Mouse (Mus musculus) liver, embryonic 11.5 days (tissue): ENCODE measurements around the gene Prokr1. TPM values are rescaled to one million over a fixed set of nuclear protein-coding genes. Genes with fewer than 3 reads are reported as not detected.
"Not testable (repeated sequence)": the region's sequence is repeated elsewhere in the genome, so short reads cannot be mapped to it uniquely, and the experiment has no call there.

Experiments
- ATAC-seq: fragments of 200-750 bp; cut with Nextera tagmentation; replicated peaks from 2 replicates; pipeline ENCODE4 v1.8.0; 2017; ENCODE audit warnings: moderate number of reproducible peaks, mild to moderate bottlenecking, moderate TSS enrichment, moderate library complexity; ENCODE audit not compliant: low FRiP score
- DNase-seq: peaks from one replicate; pipeline ENCODE4 v3.0.0-alpha.2; 2017; ENCODE audit warnings: low spot score
- H3K27ac ChIP-seq: fragments of 300-500 bp; sonication (generic); 2 replicates; pipeline ENCODE4 v1.5.1; 2014; ENCODE audit warnings: mild to moderate bottlenecking, low read depth, low read length, control low read depth
- H3K27me3 ChIP-seq: fragments of 300-500 bp; sonication (generic); replicated peaks from 2 replicates; pipeline ENCODE4 v1.6.1; 2014; ENCODE audit warnings: low read length, mixed read lengths; ENCODE audit not compliant: control insufficient read depth, insufficient read depth
- H3K36me3 ChIP-seq: fragments of 300-500 bp; sonication (generic); 2 replicates; pipeline ENCODE4 v1.6.1; 2014; ENCODE audit warnings: mild to moderate bottlenecking, low read length, moderate library complexity, mixed read lengths; ENCODE audit not compliant: control insufficient read depth, insufficient read depth
- H3K4me1 ChIP-seq: fragments of 300-500 bp; sonication (generic); replicated peaks from 2 replicates; pipeline ENCODE4 v1.6.1; 2014; ENCODE audit warnings: low read length, mixed read lengths; ENCODE audit not compliant: control insufficient read depth, insufficient read depth
- H3K4me2 ChIP-seq: fragments of 300-500 bp; sonication (generic); 2 replicates; pipeline ENCODE4 v1.6.1; 2014; ENCODE audit warnings: mild to moderate bottlenecking, control low read depth, moderate library complexity
- H3K4me3 ChIP-seq: fragments of 300-500 bp; sonication (generic); 2 replicates; pipeline ENCODE4 v1.5.1; 2014; ENCODE audit warnings: low read depth, low read length, control low read depth
- H3K9ac ChIP-seq: fragments of 300-500 bp; sonication (generic); 2 replicates; pipeline ENCODE4 v1.6.1; 2014; ENCODE audit warnings: low read depth, low read length, control low read depth
- H3K9me3 ChIP-seq: fragments of 300-500 bp; sonication (generic); 2 replicates; pipeline ENCODE4 v1.6.1; 2016; ENCODE audit warnings: low read length, inconsistent platforms, mixed read lengths; ENCODE audit not compliant: control insufficient read depth
- WGBS: fragments of 180-500 bp; shearing (Covaris S2); extraction: QIAGEN DNeasy Blood & Tissue Kit; methylation state at CpG from one replicate; pipeline ENCODE4 v1.1.7; 2014; 5-methylcytosine and 5-hydroxymethylcytosine counted together
- polyA plus RNA-seq: library from polyadenylated mRNA; unstranded; fragments of >200 nt; fragmentation: Nextera tagmentation; extraction: Ambion mirVana; gene quantifications from 2 replicates; pipeline ENCODE4 v1.2.1, GENCODE M21; 2014

Gene Prokr1
- polyA plus RNA-seq, result 1.8 and 3.2 TPM in 2 replicates

DNA sequence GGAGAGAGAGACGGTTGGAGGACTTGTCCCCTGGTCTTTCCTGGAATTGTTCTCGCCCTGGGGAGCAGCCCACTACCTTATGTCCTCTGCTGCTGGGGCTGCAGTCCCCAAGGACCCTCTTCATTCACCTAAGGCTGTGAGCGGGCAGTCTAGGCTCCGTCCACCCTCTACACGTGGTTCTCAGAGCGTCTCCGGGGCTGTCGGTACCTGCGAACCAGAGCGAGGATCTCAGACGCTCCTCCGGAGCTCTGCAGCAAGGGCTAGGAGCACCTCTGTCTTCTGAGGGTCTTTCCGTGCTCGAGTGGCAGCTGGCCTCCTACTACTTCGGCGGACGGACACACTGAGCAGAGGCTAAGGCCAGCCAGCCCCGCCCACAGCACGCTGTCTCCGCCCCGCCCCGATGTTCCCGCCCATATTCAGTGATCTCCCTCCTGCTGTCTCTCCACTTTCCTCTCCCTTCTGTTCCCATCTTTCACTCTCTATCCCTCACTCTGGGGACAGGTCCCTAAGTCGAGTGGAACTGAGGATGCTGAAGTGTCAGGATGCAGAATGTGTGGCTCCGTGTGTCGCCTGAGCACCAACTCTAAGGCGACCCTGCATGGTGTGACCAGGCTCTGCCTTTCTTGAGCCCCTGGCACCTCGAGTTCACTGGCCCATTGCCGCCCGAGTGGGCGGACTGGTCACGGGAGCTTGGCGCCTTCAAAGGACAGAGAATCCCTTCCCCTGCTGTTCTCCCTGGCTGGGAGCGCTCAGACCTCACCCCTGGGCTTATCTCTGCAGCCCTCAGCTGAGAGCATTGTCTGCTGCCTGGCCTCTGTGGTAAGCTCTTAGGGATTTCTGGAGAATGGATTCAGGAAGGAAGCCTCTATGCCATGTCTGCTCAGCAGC, at the start of gene Prokr1:
Prokr1 (minus strand) TSS at position 350 of the 888 bp plus-strand sequence.
- peak within 1 kb of the TSS; percentile 95 for H3K4me2 ChIP-seq

DNA sequence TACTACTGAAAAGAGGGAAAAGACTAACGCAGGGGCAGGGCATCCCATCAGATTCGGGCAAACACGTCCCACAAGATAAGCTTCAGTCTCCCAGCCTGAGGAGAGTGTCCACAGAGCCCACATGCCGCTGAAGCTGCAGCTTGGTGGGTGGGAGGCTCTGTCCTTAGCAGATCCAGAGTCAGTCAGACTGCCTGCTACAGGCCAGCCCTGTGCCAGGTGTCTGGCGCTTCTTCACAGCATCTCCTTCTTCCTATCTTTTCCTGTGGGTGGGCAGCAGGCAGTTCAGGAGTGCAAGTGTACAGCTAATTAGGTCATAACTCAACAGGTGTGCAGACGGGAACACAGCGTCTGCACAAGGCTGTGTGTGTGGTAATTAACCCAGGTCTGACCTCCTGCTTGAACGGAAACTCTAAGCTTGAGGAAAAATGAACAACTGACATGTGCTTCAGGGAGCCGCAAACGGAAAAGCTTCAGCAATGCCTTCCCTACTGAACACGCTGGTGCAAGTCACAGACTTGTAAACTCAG, 47.7 kb upstream of the Prokr1 start:
- peaks cover 2% of the 10 kb centered on the region; the same call in 1 of the 2 replicates for H3K36me3 ChIP-seq
- H3K4me2 ChIP-seq, result no peak overlapping the region
- no peaks in the 10 kb centered on the region for H3K4me1 ChIP-seq
- DNase-seq (no peak), ATAC-seq (no peak)
- no peak overlapping the region for H3K27ac ChIP-seq
- H3K9ac ChIP-seq, result no peak overlapping the region
- H3K9me3 ChIP-seq, result no peaks in the 10 kb centered on the region
- no peaks in the 10 kb centered on the region for H3K27me3 ChIP-seq
- WGBS, result 62% methylated on average over 11 of the region's 11 CpGs
- no peak overlapping the region for H3K4me3 ChIP-seq

More for the DNA sequence above, at the start of gene Prokr1:
- Histone ChIP-seq H3K36me3 (peaks cover 3% of the 10 kb centered on the region; the same call in 1 of the 2 replicates), H3K9ac (peak within 1 kb of the TSS; percentile 60), H3K27me3 (peaks cover 23% of the 10 kb centered on the region), H3K9me3 (no peaks in the 10 kb centered on the region), H3K27ac (peak within 1 kb of the TSS; percentile 50), H3K4me1 (peaks cover 24% of the 10 kb centered on the region), H3K4me3 (peak within 1 kb of the TSS; percentile 60)
- ATAC-seq, result peak; percentile 88
- WGBS, result under 1% methylated on average over 34 of the region's 34 CpGs
- DNase-seq, result peak; percentile 69

- Histone ChIP-seq H3K4me1 (no peaks in the 10 kb centered on the region), H3K9ac (no peak overlapping the region), H3K36me3 (0 out of 2 replicates have a peak, but pooled peaks cover 3% of the 10 kb centered on the region), H3K27me3 (no peaks in the 10 kb centered on the region), H3K4me2 (no peak overlapping the region), H3K9me3 (no peaks in the 10 kb centered on the region), H3K4me3 (no peak overlapping the region), H3K27ac (no peak overlapping the region)
- ATAC-seq (no peak), DNase-seq (no peak)
- 82% methylated on average over 4 of the region's 4 CpGs for WGBS
Measured at GRCm38 (mm10) chr6:87632176-87632575, 41.6 kb upstream of the Prokr1 start.

GRCm38 (mm10) chr6:87628936-87629335, 38.4 kb upstream of the Prokr1 start:
- H3K36me3 ChIP-seq, H3K4me1 ChIP-seq, H3K27me3 ChIP-seq, H3K4me3 ChIP-seq, ATAC-seq, H3K9me3 ChIP-seq, H3K9ac ChIP-seq, H3K4me2 ChIP-seq, H3K27ac ChIP-seq, DNase-seq: not testable (repeated sequence)
- 77% methylated on average over 12 of the region's 15 CpGs for WGBS

DNA sequence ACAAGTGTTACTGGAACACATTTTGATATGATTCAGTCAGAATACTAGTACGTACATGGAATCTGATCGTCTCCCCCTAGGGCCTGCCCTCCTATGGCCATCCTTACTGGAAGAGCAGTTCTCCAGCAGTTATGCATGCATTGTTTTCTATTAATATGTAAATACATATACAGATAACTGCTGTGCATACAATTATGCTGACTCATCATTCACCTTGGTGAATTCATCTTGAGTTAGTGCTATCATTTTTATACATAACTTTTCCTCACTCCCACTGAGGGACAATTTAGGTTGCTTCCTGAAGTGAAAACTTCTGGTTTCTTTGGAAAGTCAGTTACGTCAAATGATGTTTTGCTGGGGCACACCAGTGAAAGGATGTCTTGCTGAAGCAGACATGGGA, 32.6 kb upstream of the Prokr1 start:
- Histone ChIP-seq H3K4me1 (no peaks in the 10 kb centered on the region), H3K27ac (no peak overlapping the region), H3K27me3 (no peaks in the 10 kb centered on the region), H3K4me3 (no peak overlapping the region), H3K9me3 (no peaks in the 10 kb centered on the region), H3K36me3 (no peaks in the 10 kb centered on the region), H3K9ac (no peak overlapping the region), H3K4me2 (no peak overlapping the region)
- 83% methylated on average over 3 of the region's 3 CpGs for WGBS
- ATAC-seq (no peak), DNase-seq (no peak)

DNA sequence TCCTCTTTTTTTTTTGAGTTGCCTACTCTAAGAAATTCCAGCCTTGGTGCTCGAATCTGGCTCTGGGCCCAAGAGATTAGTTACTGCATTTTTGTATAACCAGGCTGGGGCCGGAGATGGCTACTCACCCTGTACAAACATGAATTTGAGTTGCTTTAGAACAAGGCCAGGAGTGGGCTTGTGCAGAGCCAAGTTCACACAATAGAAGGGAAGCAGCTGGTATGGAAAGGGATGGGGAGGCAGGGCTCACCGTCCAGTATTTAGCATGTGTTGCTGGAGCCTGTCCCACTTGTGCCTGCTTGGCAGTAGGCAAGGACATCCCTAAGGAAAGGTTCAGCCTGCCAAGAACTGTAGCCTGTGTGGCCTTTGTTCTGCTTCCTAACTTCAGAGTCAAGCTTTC, 30.7 kb upstream of the Prokr1 start:
- Histone ChIP-seq H3K27ac (no peak overlapping the region), H3K4me1 (no peaks in the 10 kb centered on the region), H3K9ac (no peak overlapping the region), H3K36me3 (no peaks in the 10 kb centered on the region), H3K9me3 (no peaks in the 10 kb centered on the region), H3K27me3 (no peaks in the 10 kb centered on the region), H3K4me3 (no peak overlapping the region), H3K4me2 (no peak overlapping the region)
- DNase-seq (no peak), ATAC-seq (no peak)
- 68% methylated on average over 3 of the region's 3 CpGs for WGBS

DNA sequence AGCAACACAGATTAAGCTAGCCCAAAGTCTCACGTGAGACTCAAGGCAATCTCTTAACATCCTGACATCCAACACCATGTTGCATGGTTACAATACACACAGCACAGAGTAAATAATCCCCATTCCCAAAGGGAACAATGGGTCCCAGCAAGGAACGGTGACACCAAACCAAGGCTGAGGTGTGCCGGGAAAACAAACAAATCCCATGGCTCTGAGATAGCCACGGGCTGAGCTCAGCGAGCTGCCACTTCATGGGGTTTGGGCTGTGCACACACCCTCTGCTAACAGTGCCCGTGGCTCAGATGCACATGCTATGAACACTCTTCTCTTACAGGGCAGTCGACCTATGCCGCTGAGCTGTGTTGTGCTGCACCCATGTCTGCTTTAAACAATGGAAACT, 27.5 kb upstream of the Prokr1 start:
- ATAC-seq, result no peak
- no peaks in the 10 kb centered on the region for H3K9me3 ChIP-seq

DNA sequence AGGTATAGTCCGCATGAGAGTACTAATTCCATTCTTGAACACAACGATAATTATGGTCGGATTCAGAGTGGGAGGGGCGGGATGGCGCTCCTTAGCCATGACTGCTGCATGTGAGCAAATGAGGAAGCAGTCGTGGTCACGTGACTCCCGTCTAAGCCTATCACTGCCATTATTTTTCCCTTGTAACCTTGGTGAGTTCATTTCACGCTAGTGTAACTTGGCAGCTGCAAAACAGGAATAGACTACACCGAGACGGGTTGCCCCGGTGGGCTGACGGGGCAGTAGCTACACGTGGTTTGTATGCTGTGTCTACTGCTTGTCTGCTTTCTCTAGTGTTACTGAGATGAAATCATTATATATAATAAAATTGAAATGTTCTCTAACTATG, 25.1 kb upstream of the Prokr1 start:
- WGBS, result 86% methylated on average over 14 of the region's 14 CpGs
- Histone ChIP-seq H3K9me3 (no peaks in the 10 kb centered on the region), H3K27ac (no peak overlapping the region), H3K4me1 (0 out of 2 replicates have a peak, but pooled peaks cover 2% of the 10 kb centered on the region), H3K4me2 (no peak overlapping the region), H3K36me3 (no peaks in the 10 kb centered on the region), H3K9ac (no peak overlapping the region), H3K27me3 (no peaks in the 10 kb centered on the region; the same call in 1 of the 2 replicates), H3K4me3 (no peak overlapping the region)
- no peak for DNase-seq
- no peak for ATAC-seq

More for the DNA sequence above, 27.5 kb upstream of the Prokr1 start:
- Histone ChIP-seq H3K4me3 (no peak overlapping the region), H3K9ac (no peak overlapping the region), H3K27ac (no peak overlapping the region), H3K4me2 (no peak overlapping the region), H3K36me3 (no peaks in the 10 kb centered on the region), H3K4me1 (0 out of 2 replicates have a peak, but pooled peaks cover 2% of the 10 kb centered on the region), H3K27me3 (no peaks in the 10 kb centered on the region)
- 67% methylated on average over 8 of the region's 8 CpGs for WGBS
- DNase-seq, result no peak
